Mouse (Mus musculus): Measurements from ENCODE around the gene Gpsm2.

Gene Gpsm2

GRCm38 (mm10) chr3:108722036-108722872 is at the start of gene Gpsm2:
Gpsm2 (minus strand) TSS chr3:108722309.
- DNase-seq: peak; percentile 95

- peak; percentile 40 for DNase-seq
These were observed 48.7 kb upstream of the Gpsm2 start for GRCm38 (mm10) chr3:108770725-108771368.

- DNase-seq: no peak
These were observed 47.4 kb upstream of the Gpsm2 start for GRCm38 (mm10) chr3:108769547-108769946.

- no peak for DNase-seq
These were observed 45.3 kb upstream of the Gpsm2 start for GRCm38 (mm10) chr3:108767416-108767815.

- DNase-seq: no peak
These were observed 44.8 kb upstream of the Gpsm2 start for GRCm38 (mm10) chr3:108766943-108767342.

- no peak for DNase-seq
These were observed 43.4 kb upstream of the Gpsm2 start for GRCm38 (mm10) chr3:108765476-108765875.

GRCm38 (mm10) chr3:108764976-108765375 is 42.9 kb upstream of the Gpsm2 start:
- no peak for DNase-seq

GRCm38 (mm10) chr3:108763691-108764090 is 41.6 kb upstream of the Gpsm2 start:
- no peak for DNase-seq

- DNase-seq: no peak
These were observed 40.5 kb upstream of the Gpsm2 start for GRCm38 (mm10) chr3:108762597-108763111.

GRCm38 (mm10) chr3:108759566-108760420 is 37.7 kb upstream of the Gpsm2 start:
- no peak for DNase-seq

GRCm38 (mm10) chr3:108757570-108757969 is 35.5 kb upstream of the Gpsm2 start:
- DNase-seq: no peak

- no peak for DNase-seq
These were observed 34.0 kb upstream of the Gpsm2 start for GRCm38 (mm10) chr3:108756131-108756530.

GRCm38 (mm10) chr3:108755542-108755941 is 33.4 kb upstream of the Gpsm2 start:
- DNase-seq: no peak

GRCm38 (mm10) chr3:108754541-108754940 is 32.4 kb upstream of the Gpsm2 start:
- no peak for DNase-seq

GRCm38 (mm10) chr3:108751691-108752090 is 29.6 kb upstream of the Gpsm2 start:
- no peak for DNase-seq

- DNase-seq: no peak
These were observed 29.0 kb upstream of the Gpsm2 start for GRCm38 (mm10) chr3:108751061-108751460.

- no peak for DNase-seq
These were observed 22.0 kb upstream of the Gpsm2 start for GRCm38 (mm10) chr3:108744060-108744459.

- DNase-seq: no peak
These were observed 17.1 kb upstream of the Gpsm2 start, which contains the start of gene Aknad1 for GRCm38 (mm10) chr3:108739045-108739708. Aknad1 (plus strand) TSS chr3:108739658.

GRCm38 (mm10) chr3:108737761-108738160 is 15.7 kb upstream of the Gpsm2 start:
- DNase-seq: no peak

- DNase-seq: no peak
These were observed 8.2 kb upstream of the Gpsm2 start for GRCm38 (mm10) chr3:108730316-108730715.

- DNase-seq: no peak
These were observed 5.7 kb upstream of the Gpsm2 start for GRCm38 (mm10) chr3:108727776-108728175.

- DNase-seq: no peak
These were observed 5.2 kb upstream of the Gpsm2 start for GRCm38 (mm10) chr3:108727344-108727743.
